Mouse (Mus musculus): Measurements from ENCODE around the gene Hexim2. TPM values are rescaled to one million over a fixed set of nuclear protein-coding genes. Genes with fewer than 3 reads are reported as not detected.
A peak's percentile ranks its signal among the peaks of the same experiment; 100 is the strongest.

Hexim2 gene
- total RNA-seq, 2 experiments from 2014 or later: 11.2 to 16.1 TPM

DNA sequence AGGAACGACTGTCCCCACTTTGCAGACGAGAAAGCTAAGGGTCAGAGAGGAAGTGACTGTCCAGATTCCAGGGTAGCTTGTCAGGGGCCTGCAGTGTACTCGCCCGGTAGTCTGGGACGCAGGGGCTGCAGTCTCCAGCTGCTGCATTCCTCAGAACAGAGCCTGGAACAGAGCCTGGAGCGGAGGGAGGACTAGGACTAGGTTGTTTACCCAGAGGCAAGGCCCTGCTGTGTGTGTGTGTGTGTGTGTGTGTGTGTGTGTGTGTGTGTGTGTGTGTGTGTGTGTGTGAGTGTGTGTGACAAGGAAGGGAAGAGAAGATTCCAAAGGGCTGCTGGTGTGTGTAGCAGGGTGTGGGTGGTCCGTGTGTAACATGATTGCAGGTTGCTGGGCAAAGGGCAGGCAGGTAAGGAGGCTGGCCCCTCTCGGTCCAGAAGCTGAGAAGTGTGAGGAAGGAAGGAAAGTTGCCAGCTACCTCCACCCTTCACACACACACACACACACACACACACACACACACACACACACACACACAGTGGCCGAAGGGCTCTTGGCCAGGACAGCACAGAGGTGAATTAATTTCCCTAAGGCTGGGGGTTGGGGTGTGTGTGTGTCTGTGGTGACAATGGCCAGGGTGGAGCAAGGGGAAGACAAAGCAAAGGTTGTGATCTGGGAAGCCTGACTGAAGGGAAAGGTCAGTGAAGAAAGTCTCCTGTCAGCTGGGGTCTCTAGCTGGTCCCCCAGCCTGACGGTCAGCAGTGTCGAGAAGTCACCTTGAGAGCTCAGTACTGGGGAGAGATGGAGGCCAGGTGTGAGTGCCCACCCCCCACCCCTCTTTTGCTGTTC lies 9.1 kb downstream of the Hexim2 start:
- DNase-seq (ENCODE audit: low spot score in 2 of 2): no peak

GRCm38 (mm10) chr11:103141944-103142255 lies 9.7 kb downstream of the Hexim2 start:
- no peak for DNase-seq (ENCODE audit: low spot score in 2 of 2)

GRCm38 (mm10) chr11:103142441-103143182 lies 10.4 kb downstream of the Hexim2 start:
- peak; percentile 80 to 93 for DNase-seq (ENCODE audit: low spot score in 2 of 2)

GRCm38 (mm10) chr11:103144309-103145285 lies 12.4 kb downstream of the Hexim2 start:
- DNase-seq (ENCODE audit: low spot score in 2 of 2): no peak

DNA sequence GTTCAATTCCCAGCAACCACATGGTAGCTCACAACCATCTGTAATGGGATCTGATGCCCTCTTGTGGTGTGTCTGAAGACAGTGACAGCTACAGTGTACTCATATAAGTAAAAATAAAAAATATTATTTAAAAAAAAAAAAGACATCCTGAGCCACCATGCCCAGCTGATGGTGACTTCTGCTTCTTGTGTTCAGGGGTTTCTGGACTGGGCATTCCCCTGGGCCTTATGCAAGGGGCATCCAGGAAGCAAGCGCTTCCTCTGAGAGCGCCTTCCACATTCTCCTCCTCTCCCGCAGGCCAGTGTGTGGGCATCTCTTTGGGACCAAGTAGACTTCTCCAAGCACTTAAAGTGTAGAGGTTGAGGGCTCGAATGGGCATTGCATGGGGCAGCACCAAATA lies 14.2 kb downstream of the Hexim2 start:
- DNase-seq (ENCODE audit: low spot score in 2 of 2): no peak

GRCm38 (mm10) chr11:103147766-103148165 lies 15.5 kb downstream of the Hexim2 start:
- DNase-seq (ENCODE audit: low spot score in 2 of 2): no peak

GRCm38 (mm10) chr11:103149771-103150170 lies 17.5 kb downstream of the Hexim2 start:
- DNase-seq (ENCODE audit: low spot score in 2 of 2): no peak

- peak; percentile 93 to 96 for DNase-seq (ENCODE audit: low spot score in 2 of 2)
These were observed 26.6 kb downstream of the Hexim2 start for GRCm38 (mm10) chr11:103158621-103159478.

GRCm38 (mm10) chr11:103160738-103161137 lies 28.5 kb downstream of the Hexim2 start:
- no peak for DNase-seq (ENCODE audit: low spot score in 2 of 2)

- no peak for DNase-seq (ENCODE audit: low spot score in 2 of 2)
These were observed 29.2 kb downstream of the Hexim2 start for GRCm38 (mm10) chr11:103161449-103161848.

DNA sequence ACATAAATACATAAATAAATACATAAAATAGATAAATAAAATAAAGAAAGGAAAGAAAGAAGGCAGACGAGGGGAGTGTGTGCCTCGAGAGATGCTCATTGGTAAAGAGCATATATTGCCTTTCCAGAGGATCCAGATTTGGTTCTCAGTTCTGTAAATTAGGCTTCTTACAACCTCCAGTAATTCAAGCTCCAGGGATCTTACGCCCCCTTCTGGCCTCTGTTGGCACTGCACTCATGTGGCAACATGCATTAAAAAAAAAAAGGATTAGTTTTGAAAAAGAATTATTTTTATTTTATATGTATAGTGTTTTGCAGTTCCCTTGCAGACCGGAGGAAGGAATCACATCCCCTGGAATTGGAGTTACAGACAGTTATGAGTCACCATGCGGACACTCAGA lies 29.9 kb downstream of the Hexim2 start:
- no peak for DNase-seq (ENCODE audit: low spot score in 2 of 2)

DNA sequence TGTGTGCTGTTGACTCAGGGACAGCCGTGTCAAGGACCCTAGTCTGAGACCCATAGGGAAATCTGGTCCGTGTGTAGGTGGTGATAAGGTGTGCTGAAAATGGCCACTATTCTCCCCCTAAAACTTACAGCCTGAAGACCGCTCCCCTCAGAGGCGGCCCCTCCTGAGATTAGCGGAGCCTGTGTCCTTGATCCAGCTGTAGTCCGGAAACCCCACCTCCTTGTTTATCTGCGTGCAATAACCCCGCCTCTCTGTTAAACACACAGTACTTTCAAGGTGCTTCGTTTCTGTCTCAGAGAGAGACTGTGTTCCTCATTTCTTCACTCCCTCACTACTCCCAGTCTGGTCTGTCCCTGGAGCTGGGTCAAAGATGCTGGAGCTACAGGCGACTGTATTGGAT lies 32.2 kb downstream of the Hexim2 start:
- no peak for DNase-seq (ENCODE audit: low spot score in 2 of 2)

GRCm38 (mm10) chr11:103168690-103169390 lies 36.6 kb downstream of the Hexim2 start:
- DNase-seq (ENCODE audit: low spot score in 2 of 2): peak; percentile 74 to 88

DNA sequence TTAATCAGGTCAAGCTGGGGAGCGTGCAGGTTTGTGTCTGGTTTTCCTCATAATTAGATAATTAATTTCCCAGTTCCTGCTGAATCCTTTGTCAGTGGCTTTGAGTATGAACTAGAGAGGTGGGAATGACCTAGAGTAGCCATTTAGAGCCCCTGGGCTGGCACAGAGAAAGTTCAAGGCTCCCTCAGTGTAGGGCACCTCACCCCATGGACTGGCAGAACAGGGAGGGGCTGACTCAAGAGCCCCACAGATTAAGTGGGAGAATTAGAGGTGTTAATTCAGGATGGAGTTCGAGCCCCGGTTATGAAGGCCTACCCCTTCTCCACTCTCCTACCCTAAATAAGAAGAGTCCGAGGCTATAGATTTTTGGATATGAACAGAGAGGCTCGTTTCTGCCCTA lies 37.4 kb downstream of the Hexim2 start:
- DNase-seq (ENCODE audit: low spot score in 2 of 2): no peak

DNA sequence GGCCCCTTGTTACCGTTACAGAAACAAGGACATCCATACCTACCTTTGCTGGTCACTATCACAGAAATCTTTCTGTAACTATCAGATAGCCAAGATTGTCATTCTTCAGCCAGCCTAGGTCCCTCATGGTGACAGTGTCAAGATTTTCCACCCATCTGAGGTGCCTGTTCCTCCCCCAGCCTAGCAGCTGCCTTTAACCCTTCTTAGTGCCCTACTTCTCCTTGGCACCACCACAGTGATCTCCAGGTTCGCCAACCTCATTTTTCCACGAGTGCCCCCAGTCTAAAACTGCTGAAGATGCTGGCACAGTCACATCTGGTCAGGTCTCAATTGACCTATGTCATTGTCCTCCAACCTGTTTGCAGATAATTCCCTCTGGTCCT lies 37.9 kb downstream of the Hexim2 start:
- DNase-seq (ENCODE audit: low spot score in 2 of 2): no peak

- peak in 1 of 2 experiments; percentile 57 for DNase-seq (ENCODE audit: low spot score in 2 of 2)
These were observed 38.5 kb downstream of the Hexim2 start, which contains the start of gene Fmnl1 for GRCm38 (mm10) chr11:103170494-103171285. Gene Fmnl1, plus strand, starts transcription at chr11:103171107.

GRCm38 (mm10) chr11:103171286-103171620 lies 39.0 kb downstream of the Hexim2 start:
- no peak for DNase-seq (ENCODE audit: low spot score in 2 of 2)

DNA sequence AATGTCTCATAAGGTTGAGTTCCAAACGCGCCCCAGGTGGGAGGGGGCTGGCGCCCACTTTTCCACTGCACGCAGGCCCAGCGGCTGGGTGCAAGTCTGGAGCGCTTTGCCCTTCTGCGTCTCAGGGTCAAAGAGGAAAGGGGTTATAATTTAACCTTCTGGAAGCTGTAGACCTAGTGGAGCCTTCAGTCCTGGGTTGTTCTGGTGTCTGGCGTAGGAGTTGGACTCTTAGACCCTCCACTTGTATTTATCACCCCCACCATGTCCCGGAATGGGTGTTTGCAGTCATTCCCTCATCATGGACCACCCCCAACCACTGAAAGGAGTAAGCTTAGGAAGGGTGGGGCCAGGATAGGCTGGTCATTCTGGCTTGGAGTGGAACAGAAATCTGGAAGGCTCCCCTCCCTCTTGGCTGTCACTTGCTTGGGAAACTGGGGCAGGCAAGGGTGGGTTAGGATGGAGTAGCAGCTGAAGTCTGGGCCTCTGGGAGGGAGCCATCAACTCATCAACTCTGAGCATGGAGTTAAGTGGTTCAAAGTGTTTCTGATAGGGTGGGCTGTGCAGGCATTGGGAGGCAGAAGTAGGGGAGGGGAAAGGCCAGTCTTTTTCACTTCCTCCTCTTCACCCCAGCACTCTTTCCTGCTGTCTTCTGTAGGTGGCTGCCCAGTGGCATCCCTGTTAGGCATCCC lies 39.6 kb downstream of the Hexim2 start:
- no peak for DNase-seq (ENCODE audit: low spot score in 2 of 2)

Measured in layer of hippocampus, postnatal 14 days (tissue).